Mouse (Mus musculus) CH12.LX (cell line): ENCODE results near the gene Pvr. TPM values are rescaled to one million over a fixed set of nuclear protein-coding genes. Genes with fewer than 3 reads are reported as not detected.

Experiments used
- DNase-seq: peaks from one replicate; pipeline ENCODE4 v3.0.0-alpha.2; 2013; ENCODE audit errors: extremely low read depth
- H3K27ac ChIP-seq: 2 replicates; pipeline ENCODE4 v1.5.1; 2012; ENCODE audit warnings: low read depth, mild to moderate bottlenecking, control low read depth, moderate library complexity; ENCODE audit not compliant: insufficient read depth
- H3K27me3 ChIP-seq: replicated peaks from 2 replicates; pipeline ENCODE3; 2012; ENCODE audit warnings: inconsistent platforms
- H3K36me3 ChIP-seq, 2 experiments: replicated peaks in 1 of 2; 2 replicates each; pipeline versions ENCODE3 to v1.6.1; 2012; ENCODE audit warnings: inconsistent platforms in 1 of 2, low read length in 1 of 2, mild to moderate bottlenecking in 1 of 2, mixed read lengths in 1 of 2, moderate library complexity in 1 of 2; ENCODE audit not compliant: control insufficient read depth in 1 of 2, insufficient read depth in 1 of 2
- H3K4me1 ChIP-seq, 2 experiments: 2 replicates each; pipeline ENCODE4 v1.6.1; 2012; ENCODE audit warnings: inconsistent platforms in 1 of 2, moderate library complexity in 1 of 2; ENCODE audit not compliant: insufficient read depth in 2 of 2, control insufficient read depth in 1 of 2
- H3K4me2 ChIP-seq: 2 replicates; pipeline ENCODE4 v1.6.1; 2012; ENCODE audit warnings: low read depth, mild to moderate bottlenecking, control low read depth; ENCODE audit not compliant: poor library complexity, insufficient read depth, severe bottlenecking
- H3K4me3 ChIP-seq, 3 experiments: fragments of 150-350 bp in 1 of 3; sonication (generic) in 1 of 3; replicated peaks in 1 of 3; 2 replicates each; pipeline versions ENCODE3 to v1.5.1; 2011 to 2012; ENCODE audit warnings: low read depth in 2 of 3, low read length in 2 of 3, mild to moderate bottlenecking in 2 of 3, moderate library complexity in 2 of 3, control low read depth in 1 of 3, improper control_type of control experiment in 1 of 3, inconsistent platforms in 1 of 3, mixed read lengths in 1 of 3; ENCODE audit not compliant: poor library complexity in 1 of 3
- H3K79me2 ChIP-seq: replicated peaks from 2 replicates; pipeline ENCODE4 v1.6.1; 2012; ENCODE audit warnings: mild to moderate bottlenecking, moderate library complexity; ENCODE audit not compliant: control insufficient read depth, poor library complexity, insufficient read depth, severe bottlenecking; ENCODE audit errors: extremely low read depth
- H3K9ac ChIP-seq: 2 replicates; pipeline ENCODE4 v1.6.1; 2012; ENCODE audit warnings: low read depth, mild to moderate bottlenecking, control low read depth, moderate library complexity; ENCODE audit not compliant: insufficient read depth
- H3K9me3 ChIP-seq: replicated peaks from 2 replicates; pipeline ENCODE3; 2012; ENCODE audit warnings: low read length, inconsistent platforms, mixed read lengths
- BHLHE40 ChIP-seq: IDR thresholded peaks from 2 replicates; pipeline ENCODE4 v1.6.1; 2011; ENCODE audit warnings: mild to moderate bottlenecking, low read depth, low read length, improper control_type of control experiment
- CHD2 ChIP-seq: IDR thresholded peaks from 2 replicates; pipeline ENCODE4 v1.6.1; 2011; ENCODE audit warnings: low read length, improper control_type of control experiment
- ETS1 ChIP-seq: conservative IDR thresholded peaks from 2 replicates; pipeline ENCODE4 v1.6.1; 2012; ENCODE audit warnings: low read depth, mild to moderate bottlenecking, inconsistent platforms, low read length, improper control_type of control experiment, moderate library complexity
- HCFC1 ChIP-seq: IDR thresholded peaks from 2 replicates; pipeline ENCODE4 v1.6.1; 2012; ENCODE audit warnings: low read depth, mild to moderate bottlenecking, inconsistent platforms, low read length, improper control_type of control experiment
- IRF4 ChIP-seq: IDR thresholded peaks from 2 replicates; pipeline ENCODE4 v1.6.1; 2014; ENCODE audit warnings: low read depth, mild to moderate bottlenecking, inconsistent platforms, low read length, improper control_type of control experiment
- JUND ChIP-seq: conservative IDR thresholded peaks from 2 replicates; pipeline ENCODE4 v1.6.1; 2011; ENCODE audit warnings: low read depth, low read length, improper control_type of control experiment
- MAX ChIP-seq: IDR thresholded peaks from 2 replicates; pipeline ENCODE4 v1.6.1; 2011; ENCODE audit warnings: low read length, improper control_type of control experiment
- MXI1 ChIP-seq: IDR thresholded peaks from 2 replicates; pipeline ENCODE4 v1.6.1; 2011; ENCODE audit warnings: mild to moderate bottlenecking, low read depth, low read length, improper control_type of control experiment
- MYC ChIP-seq: IDR thresholded peaks from 2 replicates; pipeline ENCODE4 v1.6.1; 2011; ENCODE audit warnings: low read depth, mild to moderate bottlenecking, improper control_type of control experiment, low read length
- NRF1 ChIP-seq: IDR thresholded peaks from 2 replicates; pipeline ENCODE4 v1.6.1; 2014; ENCODE audit warnings: low read depth, mild to moderate bottlenecking, inconsistent platforms, low read length, improper control_type of control experiment, moderate library complexity
- PAX5 ChIP-seq: IDR thresholded peaks from 2 replicates; pipeline ENCODE4 v1.6.1; 2012; ENCODE audit warnings: low read length, inconsistent platforms, mixed read lengths
- POLR2A ChIP-seq: IDR thresholded peaks from 2 replicates; pipeline ENCODE4 v1.6.1; 2011; ENCODE audit warnings: low read depth, mild to moderate bottlenecking, improper control_type of control experiment, low read length
- POLR2AphosphoS2 ChIP-seq: IDR thresholded peaks from 2 replicates; pipeline ENCODE4 v1.6.1; 2011; ENCODE audit warnings: low read depth, low read length, improper control_type of control experiment
- RAD21 ChIP-seq: IDR thresholded peaks from 2 replicates; pipeline ENCODE4 v1.6.1; 2011; ENCODE audit warnings: low read depth, mild to moderate bottlenecking, low read length, improper control_type of control experiment, moderate library complexity
- RCOR1 ChIP-seq: conservative IDR thresholded peaks from 2 replicates; pipeline ENCODE4 v1.6.1; 2012; ENCODE audit warnings: low read depth, mild to moderate bottlenecking, inconsistent platforms, low read length, improper control_type of control experiment
- SIN3A ChIP-seq: IDR thresholded peaks from 2 replicates; pipeline ENCODE4 v1.6.1; 2012; ENCODE audit warnings: low read length, improper control_type of control experiment, inconsistent platforms
- SMC3 ChIP-seq: IDR thresholded peaks from 2 replicates; pipeline ENCODE4 v1.6.1; 2011; ENCODE audit warnings: low read depth, low read length, improper control_type of control experiment
- TCF12 ChIP-seq: IDR thresholded peaks from 2 replicates; pipeline ENCODE4 v1.6.1; 2014; ENCODE audit warnings: low read depth, mild to moderate bottlenecking, inconsistent platforms, low read length, improper control_type of control experiment
- USF1 ChIP-seq: IDR thresholded peaks from 2 replicates; pipeline ENCODE4 v1.6.1; 2014; ENCODE audit warnings: low read depth, mild to moderate bottlenecking, inconsistent platforms, low read length, improper control_type of control experiment
- ZC3H11A ChIP-seq: IDR thresholded peaks from 2 replicates; pipeline ENCODE4 v1.6.1; 2012; ENCODE audit warnings: low read depth, mild to moderate bottlenecking, inconsistent platforms, low read length, improper control_type of control experiment
- ZMIZ1 ChIP-seq: IDR thresholded peaks from 2 replicates; pipeline ENCODE4 v1.6.1; 2012; ENCODE audit warnings: low read depth, mild to moderate bottlenecking, inconsistent platforms, low read length, improper control_type of control experiment
- ZNF384 ChIP-seq: IDR thresholded peaks from 2 replicates; pipeline ENCODE4 v1.6.1; 2012; ENCODE audit warnings: low read depth, low read length, improper control_type of control experiment, inconsistent platforms
- dilution Hi-C: fragments of 300-500 bp; cut with MboI; formaldehyde crosslinking; loops from 2 replicates; pipeline ENCODE4 v1.14.3; 2020; ENCODE audit warnings: low sequenced_read_pairs; ENCODE audit not compliant: extremely low pct_unique_long_range_greater_than_20kb, extremely low pct_ligation_motif_present
- in situ Hi-C: fragments of 300-500 bp; cut with MboI; formaldehyde crosslinking; loops from 3 replicates; pipeline ENCODE4 v1.14.3; 2019; ENCODE audit warnings: low sequenced_read_pairs, low pct_ligation_motif_present, low pct_unique_long_range_greater_than_20kb, mixed read lengths
- polyA plus RNA-seq: library from polyadenylated mRNA; unstranded; fragments of >175 nt; gene quantifications from 2 replicates; pipeline ENCODE4 v1.2.1, GENCODE M21; 2012; ENCODE audit warnings: low read depth; ENCODE audit not compliant: insufficient read length
- total RNA-seq, 2 experiments: library from RNA; depleted of rRNA; stranded (reverse); fragments of 300-350 nt in 1 of 2; fragments of >200 nt in 1 of 2; gene quantifications; 2 replicates each; pipeline ENCODE4 v1.2.3; 2012 to 2014

Pvr gene
- total and polyA plus RNA-seq, 3 experiments = 12.7 to 15.0 (median 13.2) TPM

- Histone ChIP-seq H3K9ac (no peak overlapping the region), H3K4me2 (no peak overlapping the region), H3K4me1 (peaks cover 0 to 12% of the 10 kb centered on the region in 2 experiments; a peak in 1 of 4 replicates), H3K4me3 (no peak overlapping the region), H3K9me3 (no peaks in the 10 kb centered on the region), H3K79me2 (no peaks in the 10 kb centered on the region), H3K36me3 (no peaks in the 10 kb centered on the region)
- DNase-seq = no peak
- in situ Hi-C loops = loop anchor here (5.0 kb wide), 1 partner anchor 44 kb away; no protein-coding TSS in a partner anchor
- TF ChIP-seq ZMIZ1 (no peak), NRF1 (no peak), TCF12 (no peak), RAD21 (no peak), MYC (no peak), RCOR1 (no peak), POLR2AphosphoS2 (no peak), MXI1 (no peak), CHD2 (no peak), SMC3 (no peak), USF1 (no peak), MAX (no peak), ZNF384 (no peak), BHLHE40 (no peak), ZC3H11A (no peak), HCFC1 (no peak), JUND (no peak)
- TF ChIP-seq, all 38 proteins: peak for 0
- Histone ChIP-seq H3K27me3 (no peaks in the 10 kb centered on the region), H3K27ac (no peak overlapping the region)
- dilution Hi-C loops = no loop called here
Measured at GRCm38 (mm10) chr7:19955861-19956260, 34.9 kb upstream of the Pvr start.

DNA sequence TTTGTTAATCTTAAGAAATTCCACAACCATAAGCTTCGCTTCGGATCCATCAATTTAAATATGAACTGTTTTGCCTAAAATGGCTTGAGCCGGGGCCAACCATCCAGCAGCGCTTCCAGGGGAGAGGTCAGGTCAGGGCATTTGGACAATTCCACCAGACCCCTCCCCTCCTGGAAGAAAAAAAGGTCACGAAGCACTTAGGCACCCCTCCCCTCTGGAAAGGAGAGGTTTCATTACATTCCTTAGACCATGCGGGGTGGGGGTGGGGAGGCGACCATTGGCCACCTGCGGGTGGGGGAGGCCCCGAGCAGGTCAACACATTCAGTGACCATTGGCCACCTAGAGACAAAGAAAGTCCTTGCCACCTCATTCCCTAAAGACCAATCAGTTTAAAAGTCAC lies 32.1 kb upstream of the Pvr start:
- no peak overlapping the region for H3K9ac ChIP-seq

More for the DNA sequence above, 32.1 kb upstream of the Pvr start:
- Histone ChIP-seq H3K4me2 (no peak overlapping the region), H3K36me3 (no peaks in the 10 kb centered on the region), H3K4me1 (peaks cover 0 to 19% of the 10 kb centered on the region in 2 experiments; a peak in 1 of 4 replicates), H3K4me3 (no peak overlapping the region), H3K9me3 (no peaks in the 10 kb centered on the region), H3K27me3 (no peaks in the 10 kb centered on the region), H3K27ac (no peak overlapping the region), H3K79me2 (no peaks in the 10 kb centered on the region)
- TF ChIP-seq ETS1 = no peak
- no peak for TF ChIP-seq PAX5
- no peak for TF ChIP-seq TCF12
- TF ChIP-seq SIN3A = no peak
- TF ChIP-seq POLR2AphosphoS2 = no peak
- no peak for TF ChIP-seq CHD2
- TF ChIP-seq POLR2A = no peak
- no peak for TF ChIP-seq IRF4
- in situ Hi-C loops (no loop called here), dilution Hi-C loops (no loop called here)
- DNase-seq = no peak
